Mouse (Mus musculus) regulatory T cell (primary cell): ENCODE results near the gene Hyal2.

Source experiments
- in situ Hi-C: fragments of 300-600 bp; cut with MboI, MseI; formaldehyde crosslinking; loops from one replicate; pipeline ENCODE4 v1.15.1; 2025; ENCODE audit warnings: high pct_unique_total_duplicates

The Hyal2 gene

DNA sequence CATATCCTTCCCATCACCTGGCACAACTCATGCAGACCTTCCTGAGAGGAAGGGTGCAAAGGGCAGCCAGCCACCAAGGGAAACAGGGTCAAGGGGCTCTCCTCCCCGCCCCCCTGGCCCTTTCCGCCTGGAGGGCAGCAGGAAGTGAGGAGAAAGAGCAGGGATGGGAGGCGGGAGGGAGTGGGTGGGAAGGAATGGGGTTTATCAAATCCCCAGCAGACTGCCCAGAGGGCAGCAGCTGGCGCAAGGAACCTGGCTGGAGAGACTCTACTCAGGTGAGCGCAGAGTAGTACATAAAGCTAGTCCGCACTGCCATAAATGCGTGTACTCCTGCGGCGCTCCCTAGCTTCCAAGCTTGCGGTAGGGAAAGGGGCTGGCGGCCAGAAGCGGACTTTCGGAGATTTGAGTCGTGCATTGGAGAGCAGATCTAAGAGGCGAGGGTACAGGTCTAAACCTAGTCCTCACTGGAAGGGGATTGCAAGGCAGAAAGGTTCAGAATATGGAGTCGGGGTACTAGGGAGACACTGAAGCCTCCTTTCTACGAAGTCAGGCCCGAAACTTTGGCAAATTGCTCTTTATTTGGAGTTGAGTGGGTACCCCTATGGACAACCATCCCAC is at the start of gene Hyal2:
Gene Hyal2 (plus strand): TSS at position 244 of the 618 bp plus-strand sequence.
- in situ Hi-C loops, result no loop called here

DNA sequence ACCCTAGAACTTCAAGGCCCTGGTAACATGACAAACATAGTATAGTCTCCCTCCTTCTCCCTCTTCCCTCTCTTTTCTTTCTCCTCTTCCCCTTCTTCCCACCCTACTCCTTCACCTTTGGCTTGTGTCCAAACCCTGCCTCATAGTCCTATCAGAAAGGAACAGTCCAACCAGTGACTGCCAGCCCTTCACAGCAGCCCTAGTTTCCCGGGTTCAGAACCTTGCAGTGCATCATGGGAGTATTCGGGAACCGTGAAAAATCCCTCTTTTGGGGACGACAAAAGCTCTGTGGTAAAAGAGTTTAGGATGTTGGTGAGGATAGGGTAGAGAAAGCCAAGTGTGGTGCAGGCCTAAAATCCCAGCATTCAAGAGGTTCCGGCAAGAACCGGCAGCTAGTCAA is 47.4 kb upstream of the Hyal2 start:
- in situ Hi-C loops, result no loop called here

DNA sequence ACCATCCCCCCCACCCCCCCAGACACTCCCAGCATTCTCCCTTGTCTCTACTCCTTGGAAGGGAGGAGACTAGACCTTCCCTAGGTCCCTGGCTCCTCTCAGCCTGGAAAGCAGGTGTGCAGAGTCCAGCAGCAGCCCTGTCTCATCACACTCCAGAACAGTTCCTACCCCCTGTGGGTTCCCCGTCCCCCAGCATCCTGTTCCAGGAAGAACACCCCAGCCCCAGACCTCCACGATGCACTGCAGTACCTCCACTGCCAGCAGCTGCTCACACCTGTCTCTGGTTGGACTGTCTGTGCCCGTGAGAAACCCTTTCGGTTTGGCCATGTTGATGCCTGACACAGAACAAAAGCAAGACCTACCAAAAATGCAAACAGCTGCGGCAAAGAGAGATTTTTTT is 46.6 kb upstream of the Hyal2 start:
- in situ Hi-C loops, result no loop called here

DNA sequence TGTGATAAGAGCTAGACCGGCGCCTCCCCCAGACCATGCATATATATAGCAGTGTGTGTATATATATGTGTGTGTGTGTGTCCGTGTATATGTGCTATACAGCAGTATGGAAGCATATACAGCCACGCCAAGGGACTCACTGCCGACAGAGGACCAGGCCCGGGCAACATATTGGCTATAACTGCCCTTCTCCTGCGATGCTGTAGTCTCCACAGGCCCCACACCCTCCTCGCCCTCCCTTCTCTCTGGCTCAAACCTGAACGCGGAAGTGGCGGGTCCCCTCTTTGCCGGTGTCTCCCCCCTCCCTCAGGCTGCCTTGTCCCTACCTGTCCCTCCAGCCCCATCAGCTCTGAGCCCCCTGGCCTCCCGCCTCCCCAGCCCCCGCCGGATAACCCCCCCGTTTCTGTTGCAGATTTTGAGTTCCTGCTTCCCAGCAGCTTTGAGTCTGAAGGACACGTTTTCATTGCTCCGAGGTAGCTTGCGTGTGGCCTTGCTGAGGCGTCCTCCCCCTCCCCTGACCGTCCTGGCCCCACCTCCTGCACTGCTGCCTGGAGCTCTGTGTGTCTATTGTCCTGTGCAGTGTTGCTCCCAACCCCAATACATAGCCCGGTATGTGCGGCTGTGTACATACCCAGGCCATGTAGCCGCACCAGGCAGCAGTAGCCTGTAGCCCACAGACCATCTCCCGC is 45.9 kb upstream of the Hyal2 start:
- in situ Hi-C loops, result no loop called here

DNA sequence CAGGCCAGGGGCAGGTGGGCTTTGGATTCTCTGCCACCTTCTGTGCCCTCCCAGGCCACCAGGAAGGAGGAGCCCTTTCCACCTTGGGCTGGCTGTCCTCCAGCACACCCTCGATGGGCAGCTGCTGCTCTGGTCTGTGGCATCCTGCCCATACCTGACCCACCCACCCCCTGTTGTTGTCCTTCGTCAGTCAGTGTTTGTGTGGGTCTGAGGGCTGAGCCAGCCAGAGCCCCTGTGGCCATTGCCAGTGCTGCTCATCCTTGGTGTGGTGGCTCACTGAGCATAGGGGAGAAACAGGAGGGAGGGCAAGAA is 45.4 kb upstream of the Hyal2 start:
- in situ Hi-C loops, result no loop called here

DNA sequence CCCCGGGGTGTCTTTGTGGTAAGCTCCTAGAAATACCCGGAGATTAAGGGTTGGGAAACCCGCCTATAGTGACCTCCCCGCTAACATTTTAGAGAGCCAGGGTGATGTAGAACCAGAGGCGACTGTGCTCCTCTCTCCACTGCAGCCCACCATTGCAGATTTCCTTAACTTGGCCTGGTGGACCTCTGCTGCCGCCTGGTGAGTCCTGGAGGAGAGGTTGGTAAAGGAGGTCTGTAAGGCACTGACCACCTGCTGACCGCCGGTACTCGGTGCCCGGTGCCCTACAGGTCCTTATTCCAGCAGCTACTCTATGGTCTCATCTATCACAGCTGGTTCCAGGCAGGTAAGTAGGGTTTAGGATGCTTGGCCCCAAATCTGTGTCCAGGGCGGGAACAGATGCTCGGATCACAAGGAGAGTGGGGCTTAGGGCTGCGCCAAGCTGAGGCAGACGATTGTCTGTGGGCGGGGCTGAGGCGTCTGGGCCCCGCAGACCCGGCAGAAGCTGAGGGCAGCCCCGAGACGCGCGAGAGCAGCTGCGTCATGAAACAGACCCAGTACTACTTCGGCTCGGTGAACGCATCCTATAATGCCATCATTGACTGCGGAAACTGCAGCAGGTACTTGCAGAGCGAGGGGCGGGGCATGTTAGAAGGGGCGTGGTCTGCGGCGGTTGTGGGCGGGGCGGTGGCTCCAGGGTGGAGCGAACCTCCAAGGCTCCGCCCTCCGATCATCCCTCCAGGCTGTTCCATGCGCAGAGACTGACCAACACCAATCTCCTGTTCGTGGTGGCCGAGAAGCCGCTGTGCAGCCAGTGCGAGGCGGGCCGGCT is 41.3 kb upstream of the Hyal2 start:
- in situ Hi-C loops, result no loop called here

DNA sequence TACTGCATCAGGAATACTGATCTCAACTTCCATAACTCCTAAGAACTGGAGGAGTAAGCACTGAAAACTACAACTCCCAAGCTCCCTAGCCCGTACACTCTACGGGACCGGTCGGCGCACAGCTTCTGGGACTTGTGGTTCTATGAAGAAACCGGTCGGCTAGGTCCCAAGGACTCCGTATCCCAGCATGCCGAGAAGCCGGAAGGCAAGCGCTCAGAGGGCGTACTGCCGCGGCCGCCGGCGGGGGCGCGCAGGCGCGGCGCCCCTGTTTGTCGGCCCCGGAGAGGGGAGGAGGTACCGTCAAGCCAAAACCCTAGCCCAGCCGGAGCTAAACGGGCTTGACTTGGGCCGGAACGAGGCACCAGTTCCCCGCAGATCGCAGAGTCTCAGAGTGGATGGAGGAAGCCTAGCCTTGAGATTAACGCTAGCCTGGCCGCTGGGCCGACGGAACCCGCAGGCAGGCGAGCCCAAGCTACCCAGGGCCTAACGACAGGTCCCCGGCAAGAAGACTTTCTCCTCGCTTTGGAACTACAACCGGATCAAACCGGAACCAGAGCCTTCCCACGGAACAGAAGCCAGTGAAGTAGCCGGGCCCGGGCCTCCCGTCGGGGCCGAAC is 33.8 kb upstream of the Hyal2 start, which contains the start of gene Tmem115:
Gene Tmem115 (plus strand): TSS at position 155 of the 617 bp plus-strand sequence.
- in situ Hi-C loops, result no loop called here

DNA sequence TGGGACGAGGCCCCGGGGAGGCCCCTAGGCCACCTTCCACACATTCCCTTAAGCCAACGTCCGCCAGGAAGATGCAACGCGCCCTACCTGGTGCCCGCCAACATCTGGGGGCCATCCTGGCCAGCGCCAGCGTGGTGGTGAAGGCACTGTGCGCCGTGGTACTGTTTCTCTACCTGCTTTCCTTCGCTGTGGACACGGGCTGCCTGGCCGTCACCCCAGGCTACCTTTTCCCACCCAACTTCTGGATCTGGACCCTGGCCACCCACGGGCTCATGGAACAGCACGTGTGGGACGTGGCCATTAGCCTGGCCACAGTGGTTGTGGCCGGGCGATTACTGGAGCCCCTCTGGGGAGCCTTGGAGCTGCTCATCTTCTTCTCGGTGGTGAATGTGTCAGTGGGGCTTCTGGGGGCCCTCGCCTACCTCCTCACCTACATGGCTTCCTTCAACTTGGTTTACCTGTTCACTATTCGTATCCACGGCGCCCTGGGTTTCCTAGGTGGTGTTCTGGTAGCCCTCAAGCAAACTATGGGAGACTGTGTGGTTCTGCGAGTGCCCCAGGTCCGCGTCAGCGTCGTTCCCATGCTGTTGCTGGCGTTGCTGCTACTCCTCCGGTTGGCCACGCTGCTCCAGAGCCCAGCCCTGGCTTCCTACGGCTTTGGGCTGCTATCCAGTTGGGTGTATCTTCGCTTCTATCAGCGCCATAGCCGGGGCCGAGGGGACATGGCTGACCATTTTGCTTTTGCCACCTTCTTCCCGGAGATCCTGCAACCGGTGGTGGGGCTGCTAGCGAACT is 33.1 kb upstream of the Hyal2 start:
- in situ Hi-C loops, result no loop called here

DNA sequence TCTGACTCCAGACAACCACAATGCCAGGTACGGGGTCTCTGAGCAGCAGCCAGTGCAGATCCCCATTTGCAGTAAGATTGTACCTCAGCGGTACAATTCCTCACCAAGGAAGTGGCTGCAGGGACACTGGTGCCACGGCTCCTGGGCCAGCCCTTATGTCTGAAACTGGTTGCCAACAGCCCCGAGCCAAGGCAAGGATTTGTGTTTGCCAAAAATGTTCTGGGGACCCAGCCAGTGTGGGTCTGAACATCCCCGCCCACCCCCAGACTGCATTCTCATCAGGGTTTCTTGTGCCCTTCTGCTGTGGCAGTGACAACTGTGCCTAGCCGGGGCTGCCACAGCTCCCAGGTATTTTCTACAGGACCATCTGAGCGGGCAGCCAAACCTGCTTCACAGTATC is 29.5 kb upstream of the Hyal2 start:
- in situ Hi-C loops, result no loop called here

DNA sequence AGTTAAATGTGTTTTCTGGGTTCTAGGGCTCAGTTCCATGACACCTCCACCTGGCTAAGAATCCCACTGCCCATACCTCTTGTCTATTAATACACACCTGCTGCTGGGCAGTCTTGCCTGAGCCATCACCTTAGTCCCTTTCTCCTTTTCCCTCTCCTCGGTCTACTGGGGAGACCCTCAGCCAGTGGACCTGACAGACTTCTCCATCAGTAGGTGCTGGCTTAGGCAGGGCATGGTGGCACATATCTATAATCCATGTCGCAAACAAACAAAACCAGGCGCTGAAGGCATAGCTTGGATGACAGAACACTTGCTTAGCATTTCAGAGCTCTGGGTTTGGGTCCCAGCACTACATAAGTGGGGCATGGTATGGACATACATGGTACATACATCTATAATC is 29.0 kb upstream of the Hyal2 start:
- in situ Hi-C loops, result no loop called here

DNA sequence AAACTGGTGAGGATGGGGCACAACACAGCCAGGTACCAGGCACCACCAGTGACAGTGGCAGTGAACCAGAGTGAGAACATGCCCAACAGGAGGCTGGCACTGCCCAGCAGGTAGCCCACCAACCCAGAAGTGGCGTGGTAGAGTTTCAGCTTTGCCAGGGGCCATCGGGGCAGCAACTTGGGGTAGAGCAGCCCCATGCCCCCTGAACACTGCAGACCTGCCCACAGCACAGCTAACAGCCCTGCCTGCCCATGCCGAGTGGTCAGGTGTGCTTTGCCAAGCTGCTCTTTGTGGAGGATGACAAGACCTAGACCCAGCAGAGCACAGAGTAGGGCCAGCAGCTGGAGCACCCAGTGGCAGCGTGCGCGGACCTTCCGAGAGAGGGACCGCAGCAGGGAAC is 27.8 kb upstream of the Hyal2 start:
- in situ Hi-C loops, result loop anchor here (10.0 kb wide), 1 partner anchor 1175 kb away; the partner anchor contains the start of gene Dusp7

DNA sequence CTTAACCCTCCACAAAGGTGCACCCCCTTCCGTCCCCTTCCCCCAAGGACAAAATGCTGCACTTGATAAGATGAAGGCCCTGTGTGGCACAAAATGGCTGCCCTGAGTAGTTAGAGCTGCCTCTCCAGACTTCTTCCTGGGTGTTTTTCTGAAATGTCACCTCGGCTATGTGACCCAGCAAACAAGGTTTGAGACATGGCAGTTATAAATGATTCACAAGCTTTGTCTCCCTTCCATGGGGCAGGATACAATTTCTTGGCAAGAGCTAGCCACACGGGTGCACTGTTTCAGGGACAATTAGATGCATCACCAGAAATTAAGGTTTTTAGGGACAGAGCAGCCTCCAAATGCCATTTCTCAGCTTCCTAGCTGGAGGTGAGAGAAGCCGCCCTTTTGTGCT is 27.3 kb upstream of the Hyal2 start:
- in situ Hi-C loops, result loop anchor here (10.0 kb wide), 1 partner anchor 1176 kb away; the partner anchor contains the start of gene Dusp7

DNA sequence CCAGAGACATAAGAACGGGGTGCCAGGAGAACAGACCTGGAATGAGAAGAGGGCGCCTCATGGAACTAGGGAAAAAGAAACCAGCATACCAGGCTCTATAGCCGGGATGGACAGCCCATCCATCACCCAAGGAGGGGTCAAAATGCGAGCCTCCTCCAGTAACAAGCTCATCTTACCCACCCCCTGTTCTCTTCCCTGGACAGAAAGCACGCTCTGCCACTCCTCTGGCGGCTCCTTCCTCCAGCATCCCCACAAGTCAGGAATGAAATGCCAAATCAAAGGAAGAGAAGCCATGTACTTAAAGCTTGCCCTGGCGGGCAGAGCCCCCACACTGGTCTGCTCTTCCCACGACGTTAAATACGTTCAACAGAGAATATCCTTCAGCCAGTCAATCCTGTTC is 26.7 kb upstream of the Hyal2 start:
- in situ Hi-C loops, result loop anchor here (10.0 kb wide), 1 partner anchor 1176 kb away; the partner anchor contains the start of gene Dusp7

DNA sequence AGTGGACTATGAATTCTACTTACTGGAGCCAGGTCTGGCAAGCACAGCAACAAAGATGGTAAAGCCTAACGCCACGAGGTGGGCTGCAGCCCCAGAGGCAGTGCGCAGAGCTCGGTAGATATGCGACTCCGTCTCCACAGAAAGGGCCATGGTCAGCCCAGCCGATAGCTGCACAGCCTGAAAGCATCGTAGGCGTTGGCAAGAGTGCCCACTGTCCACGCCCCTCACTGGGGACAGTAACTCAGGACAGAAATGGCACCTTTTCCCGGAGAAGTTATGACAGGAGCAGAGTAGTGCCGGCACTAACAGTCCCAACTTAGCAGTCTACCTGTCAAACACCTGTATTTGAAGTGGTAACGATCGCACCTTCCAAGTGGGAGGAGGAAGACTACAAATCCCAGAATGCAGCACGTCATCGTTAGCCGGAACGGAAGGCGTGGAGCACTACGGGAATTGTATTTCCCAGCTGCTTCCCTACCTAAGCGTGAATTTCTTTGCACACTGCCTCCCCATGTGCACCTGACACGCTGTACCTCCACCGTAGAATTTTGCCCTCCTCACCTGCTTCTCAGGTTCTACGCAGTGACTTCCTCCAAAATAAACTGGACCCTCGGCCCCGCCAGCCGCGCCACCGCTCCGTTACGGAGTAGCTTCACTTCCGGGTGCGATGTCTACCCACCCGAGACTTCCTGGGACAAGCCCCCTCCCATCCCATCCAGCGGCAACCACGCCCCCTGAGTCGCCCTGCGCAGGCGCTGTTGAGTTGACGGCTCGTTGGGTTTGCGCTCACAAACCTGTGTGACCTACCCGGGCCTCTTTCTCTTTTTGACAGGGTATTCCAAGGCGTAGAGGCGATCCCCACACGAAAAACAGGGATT is 26.0 kb upstream of the Hyal2 start, which contains the start of the genes Cyb561d2 and Nprl2:
Gene Cyb561d2 (minus strand): TSS at position 720 of the 878 bp plus-strand sequence.
Gene Nprl2 (plus strand): TSS at position 753 of the 878 bp plus-strand sequence.
- in situ Hi-C loops, result loop anchor here (10.0 kb wide), 1 partner anchor 1177 kb away; the partner anchor contains the start of gene Dusp7

DNA sequence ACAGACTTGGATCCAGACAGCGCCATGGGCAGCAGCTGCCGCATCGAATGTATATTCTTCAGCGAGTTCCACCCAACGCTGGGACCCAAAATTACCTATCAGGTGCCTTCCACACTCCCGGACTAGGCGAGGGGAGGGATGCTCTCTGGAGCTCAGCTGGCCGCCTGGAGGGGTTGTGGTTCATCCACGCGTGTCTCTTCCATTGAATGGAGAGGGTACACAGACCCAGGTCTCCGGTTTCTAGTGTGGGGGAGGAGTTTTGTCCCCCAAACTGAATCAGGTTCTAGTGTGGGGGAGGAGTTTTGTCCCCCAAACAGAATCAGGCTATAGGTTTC is 25.4 kb upstream of the Hyal2 start:
- in situ Hi-C loops, result loop anchor here (10.0 kb wide), 1 partner anchor 1178 kb away; the partner anchor contains the start of gene Dusp7

DNA sequence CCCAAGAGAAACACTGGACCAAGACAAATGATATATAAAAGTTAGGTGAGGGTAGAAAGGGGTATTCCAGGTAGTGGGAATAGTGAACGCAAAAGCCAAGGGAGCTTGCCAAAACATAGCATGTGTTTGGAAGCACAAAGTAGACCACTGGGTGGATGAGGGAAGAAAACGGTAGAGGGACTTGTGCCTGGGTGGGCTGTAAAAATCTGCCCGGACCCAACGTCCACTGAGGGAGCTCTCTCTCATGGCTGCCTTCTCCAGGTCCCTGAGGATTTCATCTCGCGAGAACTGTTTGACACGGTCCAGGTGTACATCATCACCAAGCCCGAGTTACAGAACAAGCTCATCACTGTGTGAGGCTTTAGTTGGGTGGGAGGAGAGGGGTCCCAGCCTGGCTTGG is 25.0 kb upstream of the Hyal2 start:
- in situ Hi-C loops, result loop anchor here (10.0 kb wide), 1 partner anchor 1178 kb away; the partner anchor contains the start of gene Dusp7

DNA sequence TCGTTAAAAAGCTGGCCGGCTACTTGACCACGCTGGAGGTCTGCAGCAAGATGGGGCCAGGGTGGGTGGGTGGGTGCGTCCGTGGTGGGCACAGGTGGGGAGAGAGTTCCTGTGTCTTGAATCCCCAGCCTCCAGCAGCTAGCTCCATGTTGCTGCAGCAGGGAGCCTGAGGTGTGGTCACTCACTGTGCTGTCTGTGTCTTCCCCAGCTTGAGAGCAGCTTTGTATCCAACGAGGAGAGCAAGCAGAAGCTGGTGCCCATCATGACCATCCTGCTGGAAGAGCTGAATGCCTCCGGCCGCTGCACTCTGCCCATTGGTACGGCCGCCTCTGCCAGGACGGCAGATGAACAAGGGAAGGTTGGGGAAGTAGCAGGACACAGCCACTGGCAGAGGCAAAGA is 24.4 kb upstream of the Hyal2 start:
- in situ Hi-C loops, result loop anchor here (10.0 kb wide), 1 partner anchor 1178 kb away; the partner anchor contains the start of gene Dusp7

DNA sequence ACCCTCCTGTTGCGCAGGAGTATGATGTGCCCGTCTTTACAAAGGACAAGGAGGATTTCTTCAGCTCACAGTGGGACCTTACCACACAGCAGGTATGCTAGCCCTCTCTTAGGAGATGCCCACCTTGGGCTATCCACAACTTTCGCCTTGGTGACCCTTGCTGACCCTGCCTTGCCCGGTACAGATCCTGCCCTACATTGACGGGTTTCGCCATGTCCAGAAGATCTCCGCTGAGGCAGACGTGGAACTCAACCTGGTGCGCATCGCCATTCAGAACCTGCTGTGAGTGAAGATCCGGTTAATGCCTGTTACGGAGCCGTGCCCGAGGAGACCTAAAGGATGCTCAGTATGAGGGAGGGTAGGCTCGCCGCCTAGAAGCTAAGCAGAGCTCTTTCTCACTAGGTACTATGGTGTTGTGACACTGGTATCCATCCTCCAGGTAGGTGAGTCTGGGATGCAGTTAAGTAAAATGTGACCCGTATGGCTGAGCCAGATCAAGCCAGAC is 23.5 kb upstream of the Hyal2 start:
- in situ Hi-C loops, result loop anchor here (10.0 kb wide), 1 partner anchor 1179 kb away; the partner anchor contains the start of gene Dusp7

DNA sequence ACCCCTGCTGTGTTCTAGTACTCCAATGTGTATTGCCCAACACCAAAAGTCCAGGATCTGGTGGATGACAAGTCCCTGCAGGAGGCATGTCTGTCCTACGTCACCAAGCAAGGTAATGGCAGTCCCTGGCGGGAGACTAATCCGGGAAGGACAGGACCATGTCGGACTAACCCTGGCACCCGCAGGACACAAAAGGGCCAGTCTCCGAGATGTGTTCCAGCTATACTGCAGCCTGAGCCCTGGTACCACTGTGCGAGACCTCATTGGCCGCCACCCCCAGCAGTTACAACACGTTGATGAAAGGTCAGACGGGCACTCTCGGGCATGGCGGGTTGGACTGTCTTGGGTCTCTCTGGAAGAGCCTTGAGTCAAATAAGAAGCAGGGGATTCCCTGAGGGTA is 23.0 kb upstream of the Hyal2 start:
- in situ Hi-C loops, result loop anchor here (10.0 kb wide), 1 partner anchor 1180 kb away; the partner anchor contains the start of gene Dusp7
